Mouse (Mus musculus) frontal cortex, postnatal 36 days (tissue): Measurements from ENCODE around the gene Clcc1.
A peak's percentile ranks its signal among the peaks of the same experiment; 100 is the strongest.

Experiments
- DNase-seq, 2 experiments: peaks; one replicate each; pipeline ENCODE4 v3.0.0; 2022; ENCODE audit warnings: low spot score in 2 of 2

The Clcc1 gene

GRCm38 (mm10) chr3:108701256-108701655 lies 47.5 kb downstream of the Clcc1 start:
- no peak for DNase-seq

DNA sequence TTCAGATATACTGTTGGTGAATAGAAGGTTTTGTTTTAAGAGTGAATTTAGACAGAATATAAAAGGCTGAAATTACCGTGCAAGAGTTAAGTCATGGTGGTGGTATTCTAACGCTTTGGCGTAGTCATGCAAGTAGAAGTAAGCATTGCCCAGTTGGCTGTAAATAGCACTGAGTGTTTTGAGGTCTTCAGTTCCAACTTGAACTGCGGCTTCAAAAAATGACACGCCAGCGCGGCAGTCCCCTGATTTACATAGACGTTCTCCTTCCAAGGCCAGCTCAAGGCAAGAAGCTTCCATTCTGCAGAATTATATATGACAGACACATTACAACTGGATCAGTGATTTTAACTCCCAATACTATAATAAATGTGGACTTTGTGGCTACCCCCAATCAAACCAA lies 49.1 kb downstream of the Clcc1 start:
- DNase-seq = no peak

DNA sequence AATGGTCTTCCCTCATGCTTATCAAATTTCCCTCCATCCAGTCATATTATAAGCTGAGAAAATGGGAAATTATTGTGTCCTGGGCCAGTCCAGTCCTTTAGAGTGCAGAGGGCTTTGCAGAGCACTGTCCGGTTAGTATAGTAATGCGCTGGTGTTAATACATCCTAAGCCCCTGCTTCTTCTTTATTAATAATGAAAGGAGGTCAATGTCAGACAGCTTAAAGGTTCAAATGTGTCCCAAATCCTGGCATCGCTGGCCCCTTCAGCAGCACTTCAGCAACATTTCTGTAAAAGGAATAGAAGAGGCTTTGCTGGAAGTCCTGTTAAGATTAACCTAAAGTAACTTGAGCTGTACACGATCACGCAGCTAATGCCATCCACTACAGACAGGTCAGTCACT lies 57.6 kb downstream of the Clcc1 start:
- no peak for DNase-seq

GRCm38 (mm10) chr3:108713065-108713675 lies 59.5 kb downstream of the Clcc1 start:
- no peak for DNase-seq

- DNase-seq = no peak
Measured at GRCm38 (mm10) chr3:108714837-108715236, 61.1 kb downstream of the Clcc1 start.

GRCm38 (mm10) chr3:108717896-108718502 lies 64.3 kb downstream of the Clcc1 start:
- DNase-seq = no peak

- DNase-seq = no peak
Measured at GRCm38 (mm10) chr3:108719357-108719756, 65.6 kb downstream of the Clcc1 start.

DNA sequence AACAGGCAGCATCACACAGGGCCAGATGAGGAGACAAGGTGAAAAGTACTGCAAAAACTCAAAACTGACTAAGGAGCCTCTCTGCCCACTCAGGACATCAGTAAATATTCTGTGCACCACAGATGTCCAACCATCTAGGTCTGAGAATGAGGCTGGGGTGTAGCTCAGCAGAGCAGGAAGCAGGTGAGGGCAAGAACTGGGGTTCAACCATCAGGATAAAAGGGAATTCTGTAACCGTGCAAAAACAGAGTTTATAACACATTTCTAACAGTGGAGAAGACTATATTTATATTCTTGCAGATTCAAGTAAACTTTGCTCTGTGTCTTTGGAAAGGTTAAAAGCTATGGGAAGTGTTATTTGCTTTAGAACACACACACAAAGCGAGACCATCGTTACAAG lies 66.0 kb downstream of the Clcc1 start:
- no peak for DNase-seq

GRCm38 (mm10) chr3:108721076-108721991 lies 67.6 kb downstream of the Clcc1 start:
- DNase-seq = peak; percentile 48 to 49

GRCm38 (mm10) chr3:108722036-108722872 lies 68.5 kb downstream of the Clcc1 start, which contains the start of gene Gpsm2:
Gene Gpsm2 (minus strand): TSS chr3:108722309.
- DNase-seq = peak; percentile 93 to 95

- DNase-seq = no peak
Measured at GRCm38 (mm10) chr3:108726413-108726812, 72.7 kb downstream of the Clcc1 start.

GRCm38 (mm10) chr3:108727344-108727743 lies 73.6 kb downstream of the Clcc1 start:
- no peak for DNase-seq

- no peak for DNase-seq
Measured at GRCm38 (mm10) chr3:108727776-108728175, 74.1 kb downstream of the Clcc1 start.
